Mouse (Mus musculus) lung, postnatal 0 days (tissue): ENCODE results near the gene Mprip. TPM values are rescaled to one million over a fixed set of nuclear protein-coding genes. Genes with fewer than 3 reads are reported as not detected.

Experiments
- ATAC-seq: fragments of 200-750 bp; cut with Nextera tagmentation; 2 replicates; pipeline ENCODE4 v1.8.0; 2017; ENCODE audit warnings: moderate library complexity
- DNase-seq: peaks from one replicate; pipeline ENCODE4 v3.0.0-alpha.2; 2016; ENCODE audit warnings: low spot score
- H3K27ac ChIP-seq: fragments of 300-500 bp; sonication (generic); 2 replicates; pipeline ENCODE4 v1.5.1; 2014; ENCODE audit warnings: antibody characterized with exemption, mild to moderate bottlenecking, low read length, mixed read lengths
- H3K27me3 ChIP-seq: fragments of 300-500 bp; sonication (generic); replicated peaks from 2 replicates; pipeline ENCODE4 v1.6.1; 2014; ENCODE audit warnings: low read length, mixed read lengths; ENCODE audit not compliant: insufficient read depth
- H3K36me3 ChIP-seq: fragments of 300-500 bp; sonication (generic); 2 replicates; pipeline ENCODE4 v1.6.1; 2014; ENCODE audit warnings: low read length, mixed read lengths; ENCODE audit not compliant: insufficient read depth
- H3K4me1 ChIP-seq: fragments of 300-500 bp; sonication (generic); 2 replicates; pipeline ENCODE4 v1.6.1; 2014; ENCODE audit warnings: antibody characterized with exemption, low read depth, low read length, mixed read lengths; ENCODE audit not compliant: insufficient read depth
- H3K4me2 ChIP-seq: fragments of 300-500 bp; sonication (generic); replicated peaks from 2 replicates; pipeline ENCODE4 v1.6.1; 2014; ENCODE audit warnings: low read depth, mild to moderate bottlenecking, low read length, moderate library complexity, mixed read lengths
- H3K4me3 ChIP-seq: fragments of 300-500 bp; sonication (generic); 2 replicates; pipeline ENCODE4 v1.5.1; 2014; ENCODE audit warnings: low read depth, low read length
- H3K9ac ChIP-seq: fragments of 300-500 bp; sonication (generic); replicated peaks from 2 replicates; pipeline ENCODE4 v1.6.1; 2014; ENCODE audit warnings: low read depth, mild to moderate bottlenecking
- H3K9me3 ChIP-seq: fragments of 300-500 bp; sonication (generic); 2 replicates; pipeline ENCODE4 v1.6.1; 2016; ENCODE audit warnings: low read length, mixed read lengths
- CTCF ChIP-seq: IDR thresholded peaks from 2 replicates; pipeline ENCODE4 v1.5.1; 2016; ENCODE audit warnings: antibody characterized with exemption, mild to moderate bottlenecking
- EP300 ChIP-seq: IDR thresholded peaks from 2 replicates; pipeline ENCODE4 v1.6.1; 2016; ENCODE audit warnings: antibody characterized with exemption, mild to moderate bottlenecking, control low read depth
- whole genome bisulfite sequencing: fragments of 180-500 bp; shearing (Covaris S2); extraction: QIAGEN DNeasy Blood & Tissue Kit; methylation state at CpG from one replicate; pipeline ENCODE4 v1.1.7; 2014; 5-methylcytosine and 5-hydroxymethylcytosine counted together
- polyA plus RNA-seq: library from polyadenylated mRNA; unstranded; fragments of >200 nt; fragmentation: Nextera tagmentation; extraction: Ambion mirVana; gene quantifications from 2 replicates; pipeline ENCODE4 v1.2.1, GENCODE M21; 2015

Mprip gene
- polyA plus RNA-seq, 1 experiment from 2014 or later, result 88.0 TPM

DNA sequence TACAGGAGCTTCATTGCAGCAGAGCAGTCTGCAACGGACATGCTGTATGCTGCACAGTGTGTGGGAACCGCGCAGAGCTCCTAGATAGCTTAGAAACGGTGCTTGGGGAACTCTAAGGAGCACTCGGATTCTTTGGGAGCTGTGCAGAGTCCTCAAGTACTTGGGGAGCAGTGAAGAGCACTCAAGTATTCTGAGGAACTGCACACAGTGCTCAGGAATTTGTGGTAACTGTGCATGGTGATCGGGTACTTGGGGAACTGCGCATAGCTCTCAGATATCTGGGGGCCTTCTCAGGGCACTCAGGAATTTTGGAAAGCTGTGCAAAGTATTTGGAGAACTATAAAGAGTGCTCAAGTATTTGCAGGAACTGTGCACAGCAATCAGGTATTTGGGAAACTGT lies 16.1 kb upstream of the Mprip start:
- DNase-seq (peak; percentile 89), ATAC-seq (peak; percentile 92)
- Histone ChIP-seq H3K36me3 (no peaks in the 10 kb centered on the region), H3K4me1 (no peaks in the 10 kb centered on the region; the same call in 1 of the 2 replicates), H3K9ac (no peak overlapping the region), H3K4me2 (0 out of 2 replicates have a peak overlapping the region, but pooled peaks have one; percentile 33), H3K9me3 (no peaks in the 10 kb centered on the region), H3K4me3 (no peak overlapping the region), H3K27me3 (no peaks in the 10 kb centered on the region), H3K27ac (peak overlapping the region; percentile 62)
- 33% methylated on average over 7 of the region's 7 CpGs for WGBS
- TF ChIP-seq EP300 (peak; percentile 97), CTCF (no peak)

DNA sequence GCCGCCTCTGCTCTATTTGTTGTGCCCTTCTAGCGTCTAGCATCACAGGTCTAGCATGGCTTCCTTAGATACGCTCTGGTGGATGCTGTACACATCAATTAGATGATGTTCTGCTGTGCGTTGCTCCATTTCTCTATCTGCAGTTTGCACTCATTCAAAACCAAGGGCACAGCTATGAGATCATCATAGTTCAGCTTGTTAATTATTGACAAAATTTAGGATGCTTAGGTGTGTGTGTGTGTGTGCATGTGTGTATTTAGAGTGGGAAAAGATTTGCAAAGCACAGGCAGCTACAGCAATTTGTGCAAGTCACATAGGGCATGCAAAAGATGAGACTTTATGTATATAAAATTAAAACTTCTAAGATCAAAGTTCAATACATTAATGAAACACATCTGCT lies 12.0 kb upstream of the Mprip start:
- no peak for ATAC-seq
- no peak for DNase-seq
- no peak for TF ChIP-seq EP300
- TF ChIP-seq CTCF, result no peak
- Histone ChIP-seq H3K27me3 (no peaks in the 10 kb centered on the region), H3K4me2 (no peak overlapping the region), H3K27ac (no peak overlapping the region), H3K9me3 (no peaks in the 10 kb centered on the region), H3K4me1 (no peaks in the 10 kb centered on the region), H3K36me3 (no peaks in the 10 kb centered on the region), H3K9ac (no peak overlapping the region), H3K4me3 (no peak overlapping the region)
- WGBS, result 57% methylated on average over 4 of the region's 4 CpGs

DNA sequence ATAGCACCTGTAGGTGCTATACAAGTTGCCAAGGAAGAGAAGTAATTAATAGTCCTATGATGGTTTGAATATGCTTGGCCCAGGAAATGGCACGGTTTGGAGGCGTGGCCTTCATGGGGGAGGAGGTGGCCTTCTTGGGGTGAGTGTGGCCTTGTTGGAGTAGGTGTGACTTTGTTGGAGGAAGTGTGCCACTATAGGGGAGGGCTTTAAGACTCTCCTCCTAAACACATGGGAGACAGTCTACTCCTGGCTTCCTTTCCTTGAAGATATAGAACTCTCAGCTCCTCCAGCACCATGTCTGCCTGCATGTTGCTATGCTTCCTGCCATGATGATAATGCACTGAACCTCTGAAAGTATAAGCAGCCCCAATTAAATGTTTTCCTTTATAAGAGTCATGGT lies 8.1 kb upstream of the Mprip start:
- ATAC-seq (no peak), DNase-seq (no peak)
- no peak overlapping the region for H3K4me3 ChIP-seq
- no peak overlapping the region for H3K9ac ChIP-seq
- peaks cover 6% of the 10 kb centered on the region; the same call in 1 of the 2 replicates for H3K4me1 ChIP-seq
- WGBS, result 79% methylated on average over 2 of the region's 2 CpGs
- no peak overlapping the region for H3K4me2 ChIP-seq
- no peaks in the 10 kb centered on the region for H3K27me3 ChIP-seq
- no peaks in the 10 kb centered on the region for H3K36me3 ChIP-seq
- H3K9me3 ChIP-seq, result no peaks in the 10 kb centered on the region
- H3K27ac ChIP-seq, result no peak overlapping the region
- TF ChIP-seq EP300 (no peak), CTCF (no peak)

DNA sequence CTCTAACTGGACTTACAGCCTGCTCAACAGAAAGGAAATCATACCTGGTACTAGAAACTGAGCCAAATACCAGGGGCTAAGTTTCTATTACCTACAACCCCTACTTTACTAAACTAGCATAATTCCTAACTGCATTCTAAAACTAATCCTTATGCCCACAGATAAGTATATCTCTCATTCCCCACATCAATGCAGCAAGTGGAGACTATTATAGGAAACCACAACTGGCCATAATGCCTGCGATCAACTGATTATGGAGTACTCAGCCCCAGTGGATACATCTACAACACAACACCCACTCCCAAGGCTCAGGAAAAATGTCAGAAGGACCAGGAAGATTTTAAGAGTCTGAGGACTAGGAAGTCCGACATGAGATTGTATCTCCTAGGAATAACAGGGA lies 7.6 kb upstream of the Mprip start:
- no peak for TF ChIP-seq EP300
- TF ChIP-seq CTCF, result no peak
- DNase-seq (no peak), ATAC-seq (no peak)
- Histone ChIP-seq H3K27ac (no peak overlapping the region), H3K9me3 (no peaks in the 10 kb centered on the region), H3K27me3 (no peaks in the 10 kb centered on the region), H3K4me2 (no peak overlapping the region), H3K9ac (no peak overlapping the region), H3K4me3 (no peak overlapping the region), H3K4me1 (peaks cover 6% of the 10 kb centered on the region; the same call in 1 of the 2 replicates), H3K36me3 (no peaks in the 10 kb centered on the region)
- WGBS, result 84% methylated on average over 2 of the region's 2 CpGs

DNA sequence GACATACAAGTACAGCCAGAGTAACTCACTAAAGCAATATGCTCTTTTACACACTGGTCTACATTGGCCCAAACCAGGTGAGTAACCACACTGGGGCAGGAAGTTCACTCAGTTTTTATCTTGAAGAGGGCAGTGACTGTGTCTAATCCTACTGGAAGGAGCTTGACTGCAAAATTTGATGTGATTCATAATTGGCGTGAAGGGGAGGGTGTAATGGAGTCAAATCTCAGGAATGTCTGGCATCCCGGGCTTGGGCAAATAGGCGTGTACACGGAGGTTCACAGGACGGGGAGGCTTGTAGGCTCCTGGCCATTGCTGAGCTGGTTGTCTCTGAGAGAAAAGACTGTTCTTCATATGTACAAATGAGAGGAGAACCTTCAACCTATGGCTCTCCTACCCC lies 5.8 kb upstream of the Mprip start:
- Histone ChIP-seq H3K4me1 (peaks cover 6% of the 10 kb centered on the region; the same call in 1 of the 2 replicates), H3K9me3 (no peaks in the 10 kb centered on the region), H3K9ac (no peak overlapping the region), H3K4me3 (no peak overlapping the region), H3K27me3 (no peaks in the 10 kb centered on the region), H3K27ac (peak overlapping the region; percentile 54), H3K4me2 (no peak overlapping the region), H3K36me3 (no peaks in the 10 kb centered on the region)
- TF ChIP-seq EP300, result peak; percentile 88
- no peak for TF ChIP-seq CTCF
- WGBS, result 32% methylated on average over 5 of the region's 5 CpGs
- ATAC-seq, result peak; percentile 89
- DNase-seq, result peak; percentile 87

DNA sequence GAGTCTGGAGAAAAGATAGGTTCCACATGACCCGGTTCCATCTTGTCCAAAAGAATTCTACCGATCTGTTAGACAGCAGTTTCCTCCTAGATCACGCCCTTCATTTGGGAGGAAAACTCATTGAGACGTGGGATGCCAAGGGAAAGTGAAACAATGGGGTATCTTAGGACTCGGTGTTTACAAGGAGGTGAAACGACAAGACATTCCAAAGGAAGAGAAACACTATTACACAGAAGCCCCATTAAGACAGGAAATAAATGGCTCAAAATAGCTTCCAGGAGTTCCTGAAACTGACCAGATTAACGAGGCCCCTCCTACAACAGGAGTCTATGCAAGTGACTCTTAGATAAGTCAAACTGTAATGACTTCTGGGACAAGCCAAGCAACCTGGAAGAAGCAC lies 5.1 kb upstream of the Mprip start:
- H3K4me3 ChIP-seq, result no peak overlapping the region
- TF ChIP-seq EP300, result peak; percentile 40; the same call in 1 of the 2 replicates
- TF ChIP-seq CTCF, result no peak
- peak overlapping the region; percentile 54 for H3K27ac ChIP-seq
- DNase-seq, result peak; percentile 39
- no peak overlapping the region for H3K4me2 ChIP-seq
- H3K9ac ChIP-seq, result no peak overlapping the region
- no peaks in the 10 kb centered on the region for H3K9me3 ChIP-seq
- no peaks in the 10 kb centered on the region for H3K36me3 ChIP-seq
- peak; percentile 14 for ATAC-seq
- peaks cover 6% of the 10 kb centered on the region; the same call in 1 of the 2 replicates for H3K4me1 ChIP-seq
- H3K27me3 ChIP-seq, result no peaks in the 10 kb centered on the region
- WGBS, result 26% methylated on average over 7 of the region's 7 CpGs

GRCm38 (mm10) chr11:59661601-59662248 lies 620 bp downstream of the Mprip start:
- ATAC-seq, result no peak
- peak; percentile 38 for DNase-seq
- no peak for TF ChIP-seq CTCF
- 0 out of 2 replicates have a peak, but pooled peaks have one; percentile 29 for TF ChIP-seq EP300

More at GRCm38 (mm10) chr11:59661601-59662248, 620 bp downstream of the Mprip start:
- Histone ChIP-seq H3K4me3 (peak overlapping the region; percentile 69), H3K27ac (peak overlapping the region; percentile 97), H3K9ac (peak overlapping the region; percentile 74), H3K4me1 (peaks cover 18% of the 10 kb centered on the region), H3K36me3 (no peaks in the 10 kb centered on the region), H3K27me3 (no peaks in the 10 kb centered on the region), H3K9me3 (no peaks in the 10 kb centered on the region), H3K4me2 (peak overlapping the region; percentile 78)
- 5% methylated on average over 28 of the region's 28 CpGs for WGBS
